Mouse (Mus musculus): Measurements from ENCODE around the gene Phc3. TPM values are rescaled to one million over a fixed set of nuclear protein-coding genes. Genes with fewer than 3 reads are reported as not detected.

The Phc3 gene
- polyA plus RNA-seq, 1 experiment from 2014 or later = 1.8 TPM

DNA sequence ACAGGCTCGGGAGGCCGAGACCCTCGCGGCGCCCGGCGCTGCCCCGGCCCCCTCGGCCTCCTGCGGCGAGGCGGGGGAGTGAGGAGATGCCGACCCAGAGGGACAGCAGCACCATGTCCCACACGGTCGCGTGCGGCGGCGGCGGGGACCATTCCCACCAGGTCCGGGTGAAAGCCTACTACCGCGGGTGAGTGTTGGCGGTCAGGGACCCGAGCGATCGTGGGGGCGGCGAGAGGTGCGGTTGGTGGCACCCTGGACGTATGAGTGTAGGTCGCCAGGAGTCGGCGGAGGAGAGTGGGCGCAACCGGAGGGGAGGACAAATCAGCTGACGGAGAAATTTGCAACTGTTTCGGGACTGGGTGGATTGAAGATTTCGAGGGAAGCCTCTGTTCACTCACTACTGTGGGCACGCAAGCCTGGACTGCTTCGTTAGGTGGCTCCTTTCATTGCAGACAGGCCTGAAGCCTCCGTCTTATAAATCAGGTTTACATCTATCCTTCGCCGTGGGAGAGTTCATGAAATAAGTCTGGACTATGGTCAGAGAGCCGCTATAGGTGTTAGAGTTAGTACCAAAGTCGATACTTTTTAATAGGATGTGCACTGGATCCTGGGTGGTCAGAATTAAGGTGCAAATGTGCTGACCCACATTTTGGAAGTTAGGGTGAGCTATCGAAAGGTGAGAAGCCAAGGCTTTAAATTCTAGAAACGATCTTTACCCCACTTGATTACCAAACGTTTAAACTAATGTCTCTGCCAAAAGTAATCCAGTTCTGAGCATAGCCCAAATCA, 26.9 kb upstream of the Phc3 start:
- peak overlapping the region; percentile 68; the same call in 1 of the 2 replicates for H3K27ac ChIP-seq
- H3K4me2 ChIP-seq = peak overlapping the region; percentile 86
- H3K36me3 ChIP-seq = no peaks in the 10 kb centered on the region
- H3K4me1 ChIP-seq (replicated peaks) = peaks cover 43% of the 10 kb centered on the region
- WGBS (ENCODE audit: insufficient replicate concordance) = under 1% methylated on average over 49 of the region's 49 CpGs
- ATAC-seq (ENCODE audit: low read depth) (peak; percentile 45), DNase-seq (no peak)
- no peaks in the 10 kb centered on the region for H3K27me3 ChIP-seq
- peak overlapping the region; percentile 84 for H3K4me3 ChIP-seq (replicated peaks)
- no peaks in the 10 kb centered on the region for H3K9me3 ChIP-seq (replicated peaks)
- peak overlapping the region; percentile 87 for H3K9ac ChIP-seq

GRCm38 (mm10) chr3:30995283-30995898, 26.2 kb upstream of the Phc3 start, which contains the start of gene Prkci:
TSS of gene Prkci (plus strand) at chr3:30995747.
- no peaks in the 10 kb centered on the region for H3K36me3 ChIP-seq
- H3K4me1 ChIP-seq (replicated peaks) = peaks cover 43% of the 10 kb centered on the region
- H3K27ac ChIP-seq = peak within 1 kb of the TSS; percentile 68; the same call in 1 of the 2 replicates
- H3K9me3 ChIP-seq (replicated peaks) = no peaks in the 10 kb centered on the region
- H3K4me3 ChIP-seq (replicated peaks) = peak within 1 kb of the TSS; percentile 84
- H3K9ac ChIP-seq = peak within 1 kb of the TSS; percentile 87
- H3K4me2 ChIP-seq = peak within 1 kb of the TSS; percentile 86
- H3K27me3 ChIP-seq = no peaks in the 10 kb centered on the region
- peak; percentile 90 for DNase-seq
- ATAC-seq (ENCODE audit: low read depth) = peak; percentile 97
- WGBS (ENCODE audit: insufficient replicate concordance) = under 1% methylated on average over 50 of the region's 50 CpGs

GRCm38 (mm10) chr3:30994859-30995258, 25.6 kb upstream of the Phc3 start:
- no peaks in the 10 kb centered on the region for H3K36me3 ChIP-seq
- DNase-seq = no peak

DNA sequence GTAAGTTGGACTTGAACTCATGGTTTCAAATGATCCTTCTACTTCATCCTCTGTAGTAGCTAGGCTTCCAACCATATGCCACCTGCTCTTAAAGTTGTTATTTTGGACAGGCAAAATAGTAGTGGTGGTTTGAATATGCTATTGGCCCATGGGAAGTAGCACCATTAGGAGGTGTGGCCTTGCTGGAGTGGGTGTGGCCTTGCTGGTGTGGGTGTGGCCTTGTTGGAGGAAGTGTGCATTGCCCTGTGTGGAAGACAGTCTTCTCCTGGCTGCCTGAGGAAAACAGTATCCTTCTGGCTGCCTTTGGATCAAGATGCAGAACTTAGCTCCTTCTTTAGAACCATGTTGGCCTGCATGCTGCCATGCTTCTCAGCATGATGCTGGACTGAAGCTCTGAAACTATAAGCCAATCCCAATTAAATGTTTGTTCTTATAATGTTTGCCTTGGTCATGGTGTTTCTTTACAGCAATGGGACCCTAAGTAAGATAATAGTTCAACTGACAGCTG, 23.9 kb upstream of the Phc3 start:
- H3K27ac ChIP-seq = no peak overlapping the region
- no peaks in the 10 kb centered on the region for H3K27me3 ChIP-seq
- H3K4me3 ChIP-seq (replicated peaks) = no peak overlapping the region
- ATAC-seq (ENCODE audit: low read depth) = no peak
- no peaks in the 10 kb centered on the region for H3K9me3 ChIP-seq (replicated peaks)
- no peak overlapping the region for H3K9ac ChIP-seq
- peak; percentile 40 for DNase-seq
- no peak overlapping the region for H3K4me2 ChIP-seq
- no peaks in the 10 kb centered on the region for H3K36me3 ChIP-seq
- peaks cover 29% of the 10 kb centered on the region for H3K4me1 ChIP-seq (replicated peaks)

More at GRCm38 (mm10) chr3:30994859-30995258, 25.6 kb upstream of the Phc3 start:
- no peak overlapping the region for H3K27ac ChIP-seq
- no peak for ATAC-seq (ENCODE audit: low read depth)
- peak overlapping the region; percentile 84 for H3K4me3 ChIP-seq (replicated peaks)
- 14% methylated on average over 6 of the region's 6 CpGs for WGBS (ENCODE audit: insufficient replicate concordance)
- H3K9ac ChIP-seq = peak overlapping the region; percentile 87
- H3K4me1 ChIP-seq (replicated peaks) = peaks cover 40% of the 10 kb centered on the region
- H3K27me3 ChIP-seq = no peaks in the 10 kb centered on the region
- no peaks in the 10 kb centered on the region for H3K9me3 ChIP-seq (replicated peaks)
- H3K4me2 ChIP-seq = peak overlapping the region; percentile 86

DNA sequence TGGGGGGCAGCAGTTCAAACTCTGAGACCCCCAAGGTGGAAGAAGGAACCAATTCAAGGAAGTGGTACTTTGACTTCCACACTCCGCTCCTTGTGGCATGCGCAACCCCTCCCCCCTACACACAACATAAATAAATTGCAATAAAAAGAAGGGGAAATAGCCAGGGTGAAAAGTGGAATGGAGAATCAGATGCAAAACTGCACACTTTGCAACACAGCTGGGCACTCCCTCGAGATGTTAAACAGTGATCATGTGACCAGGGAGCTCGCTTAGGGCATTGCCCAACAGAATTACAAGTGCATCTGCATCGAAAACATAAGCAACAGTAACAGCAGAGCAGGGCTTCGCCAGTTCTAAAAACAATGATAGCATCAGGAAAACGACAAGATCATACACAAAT, 22.9 kb upstream of the Phc3 start:
- H3K27me3 ChIP-seq = no peaks in the 10 kb centered on the region
- H3K4me2 ChIP-seq = no peak overlapping the region
- DNase-seq (no peak), ATAC-seq (ENCODE audit: low read depth) (no peak)
- no peak overlapping the region for H3K27ac ChIP-seq
- WGBS (ENCODE audit: insufficient replicate concordance) = 60% methylated on average over 7 of the region's 7 CpGs
- H3K36me3 ChIP-seq = no peaks in the 10 kb centered on the region
- no peak overlapping the region for H3K4me3 ChIP-seq (replicated peaks)
- H3K9me3 ChIP-seq (replicated peaks) = no peaks in the 10 kb centered on the region
- H3K4me1 ChIP-seq (replicated peaks) = peaks cover 29% of the 10 kb centered on the region
- no peak overlapping the region for H3K9ac ChIP-seq

GRCm38 (mm10) chr3:30987396-30988318, 18.4 kb upstream of the Phc3 start:
- Histone ChIP-seq H3K27me3 (no peaks in the 10 kb centered on the region), H3K4me2 (no peak overlapping the region), H3K4me3 (replicated peaks) (no peak overlapping the region), H3K27ac (no peak overlapping the region), H3K4me1 (replicated peaks) (peaks cover 6% of the 10 kb centered on the region), H3K9me3 (replicated peaks) (no peaks in the 10 kb centered on the region), H3K9ac (no peak overlapping the region), H3K36me3 (no peaks in the 10 kb centered on the region)
- DNase-seq = no peak
- WGBS (ENCODE audit: insufficient replicate concordance) = 56% methylated on average over 9 of the region's 9 CpGs
- peak; percentile 80 for ATAC-seq (ENCODE audit: low read depth)

DNA sequence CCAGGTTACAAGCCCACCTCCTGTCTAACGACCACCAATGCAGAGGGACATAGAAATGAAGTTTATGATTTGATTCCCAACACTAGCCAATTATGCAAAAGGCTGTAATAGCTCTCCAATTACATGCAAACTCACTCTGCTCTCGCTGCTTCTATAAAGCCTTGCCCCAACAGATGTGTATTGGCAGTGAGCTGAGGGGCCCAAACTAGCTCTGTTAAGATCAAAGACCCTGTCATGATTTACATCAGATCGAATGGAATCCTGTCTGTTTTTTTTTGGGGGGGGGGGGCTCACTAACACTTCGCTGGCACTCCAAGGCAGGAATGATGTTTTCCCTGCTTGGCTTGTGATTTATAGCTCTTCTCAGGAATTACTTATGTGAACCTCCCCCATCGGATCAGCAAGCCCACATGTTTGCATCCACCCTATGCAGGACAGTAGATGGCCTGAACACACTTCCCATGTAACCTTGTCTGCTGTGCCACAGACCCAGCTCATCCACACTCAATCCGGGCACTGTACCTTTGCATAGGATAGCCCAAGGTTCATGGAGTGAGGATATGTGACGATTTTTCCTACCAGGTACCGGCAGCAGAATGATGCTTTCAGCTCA, 13.8 kb upstream of the Phc3 start:
- Histone ChIP-seq H3K9me3 (replicated peaks) (no peaks in the 10 kb centered on the region), H3K4me2 (no peak overlapping the region), H3K36me3 (no peaks in the 10 kb centered on the region), H3K9ac (no peak overlapping the region), H3K27me3 (no peaks in the 10 kb centered on the region), H3K4me1 (replicated peaks) (peaks cover 5% of the 10 kb centered on the region), H3K27ac (no peak overlapping the region), H3K4me3 (replicated peaks) (no peak overlapping the region)
- no peak for DNase-seq
- ATAC-seq (ENCODE audit: low read depth) = no peak
- 53% methylated on average over 8 of the region's 8 CpGs for WGBS (ENCODE audit: insufficient replicate concordance)

GRCm38 (mm10) chr3:30981616-30982380, 12.6 kb upstream of the Phc3 start:
- H3K4me2 ChIP-seq = no peak overlapping the region
- no peaks in the 10 kb centered on the region for H3K4me1 ChIP-seq (replicated peaks)
- no peaks in the 10 kb centered on the region for H3K27me3 ChIP-seq
- 56% methylated on average over 5 of the region's 5 CpGs for WGBS (ENCODE audit: insufficient replicate concordance)
- no peak overlapping the region for H3K4me3 ChIP-seq (replicated peaks)
- no peak overlapping the region for H3K27ac ChIP-seq
- no peaks in the 10 kb centered on the region for H3K9me3 ChIP-seq (replicated peaks)
- DNase-seq (no peak), ATAC-seq (ENCODE audit: low read depth) (no peak)
- H3K9ac ChIP-seq = no peak overlapping the region
- no peaks in the 10 kb centered on the region for H3K36me3 ChIP-seq

DNA sequence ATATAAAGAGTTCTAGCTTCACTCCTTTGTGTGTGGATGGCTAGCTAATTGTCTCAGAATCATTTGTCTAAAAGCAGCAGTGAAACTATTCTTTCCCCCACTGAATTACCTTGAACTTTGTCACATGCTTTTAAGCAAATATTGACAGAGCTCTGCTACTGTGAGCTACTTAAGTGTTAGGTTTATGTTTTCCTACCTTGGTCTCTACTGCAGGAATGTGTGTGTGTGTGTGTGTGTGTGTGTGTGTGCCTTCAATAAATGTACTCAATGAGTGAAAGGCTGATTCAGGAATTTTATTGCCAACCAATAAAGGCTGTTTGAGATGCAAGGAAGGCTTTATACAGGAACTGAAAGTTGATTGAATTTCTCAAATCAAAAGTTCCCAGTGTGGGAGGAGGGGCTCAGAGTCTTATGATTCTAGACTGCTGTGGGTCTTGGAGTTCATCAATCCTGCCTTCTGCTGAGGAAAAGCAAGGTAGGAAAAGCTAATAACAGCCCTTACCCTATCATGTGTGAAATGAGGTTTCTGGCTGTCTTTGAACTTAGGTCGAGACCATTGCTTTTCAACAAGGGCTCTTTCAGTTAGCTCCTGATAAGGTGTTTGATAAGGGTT, 7.9 kb upstream of the Phc3 start:
- Histone ChIP-seq H3K9me3 (replicated peaks) (no peaks in the 10 kb centered on the region), H3K4me2 (no peak overlapping the region), H3K36me3 (no peaks in the 10 kb centered on the region), H3K9ac (no peak overlapping the region), H3K27ac (no peak overlapping the region), H3K27me3 (0 out of 2 replicates have a peak, but pooled peaks cover 5% of the 10 kb centered on the region), H3K4me1 (replicated peaks) (no peaks in the 10 kb centered on the region), H3K4me3 (replicated peaks) (no peak overlapping the region)
- WGBS (ENCODE audit: insufficient replicate concordance) = 29% methylated on average over 1 of the region's 1 CpGs
- DNase-seq = no peak
- no peak for ATAC-seq (ENCODE audit: low read depth)

Data from liver, embryonic 13.5 days (tissue).